Mouse (Mus musculus) spleen, postnatal 14 days (tissue): Measurements from ENCODE around the gene Adam15.

ENCODE experiments used
- DNase-seq, 2 experiments: peaks; one replicate each; pipeline ENCODE4 v3.0.0; 2021 to 2022; ENCODE audit warnings: low spot score in 2 of 2

Adam15 gene

GRCm38 (mm10) chr3:89351271-89351670, 1.5 kb upstream of the Adam15 start:
- no peak for DNase-seq

- DNase-seq, result no peak
Measured at GRCm38 (mm10) chr3:89348911-89349868, 606 bp downstream of the Adam15 start.

- no peak for DNase-seq
Measured at GRCm38 (mm10) chr3:89347916-89348315, 1.9 kb downstream of the Adam15 start.

- DNase-seq, result no peak
Measured at GRCm38 (mm10) chr3:89346815-89347540, 2.8 kb downstream of the Adam15 start.

GRCm38 (mm10) chr3:89343279-89343678, 6.5 kb downstream of the Adam15 start:
- no peak for DNase-seq

DNA sequence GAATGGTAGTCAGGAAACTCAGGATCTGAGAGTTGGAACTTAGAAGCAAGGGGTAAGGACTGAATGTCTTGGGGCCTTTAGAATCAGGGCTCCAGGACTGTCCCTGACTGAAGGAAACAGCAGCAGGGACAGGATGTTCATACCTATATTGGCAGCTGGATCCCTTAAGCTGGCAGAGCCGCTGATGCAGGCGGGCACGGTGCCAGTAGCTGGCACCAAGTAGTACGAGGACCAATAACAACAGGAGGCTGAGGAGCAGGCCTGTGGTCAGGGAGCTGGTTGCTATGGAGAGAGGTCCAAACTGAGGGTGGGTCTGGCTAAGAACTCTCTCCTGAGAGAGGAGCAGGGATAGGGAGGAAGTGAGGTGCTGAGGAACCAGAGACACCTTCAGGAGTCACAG, 8.0 kb downstream of the Adam15 start:
- DNase-seq, result no peak

DNA sequence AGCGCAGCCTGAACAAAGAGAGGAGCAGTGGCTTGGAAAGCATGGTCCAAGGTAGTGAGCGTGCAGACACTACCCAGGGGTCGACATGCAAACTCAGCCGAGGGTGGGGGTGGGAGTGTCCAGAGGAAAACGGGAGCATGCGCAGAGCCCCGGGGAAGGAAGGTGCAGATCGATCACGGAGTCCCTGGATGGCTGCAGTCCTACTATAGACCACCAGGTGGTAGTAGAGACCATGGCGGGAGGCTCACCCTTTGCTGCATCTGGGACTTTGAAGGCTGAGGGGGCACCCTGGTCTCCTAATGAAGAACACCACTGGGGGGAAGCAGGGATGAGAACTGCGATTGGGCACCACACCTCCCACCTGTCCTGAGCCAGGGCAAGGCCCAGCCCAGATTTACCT, 9.3 kb downstream of the Adam15 start:
- DNase-seq, result peak; percentile 43 to 72

- DNase-seq, result peak in 1 of 2 experiments; percentile 60
Measured at GRCm38 (mm10) chr3:89339416-89339815, 10.4 kb downstream of the Adam15 start.

GRCm38 (mm10) chr3:89337721-89338578, 11.8 kb downstream of the Adam15 start, which contains the start of gene Efna4:
Gene Efna4, minus strand, starts transcription at chr3:89338028.
- DNase-seq, result peak in 1 of 2 experiments; percentile 23

DNA sequence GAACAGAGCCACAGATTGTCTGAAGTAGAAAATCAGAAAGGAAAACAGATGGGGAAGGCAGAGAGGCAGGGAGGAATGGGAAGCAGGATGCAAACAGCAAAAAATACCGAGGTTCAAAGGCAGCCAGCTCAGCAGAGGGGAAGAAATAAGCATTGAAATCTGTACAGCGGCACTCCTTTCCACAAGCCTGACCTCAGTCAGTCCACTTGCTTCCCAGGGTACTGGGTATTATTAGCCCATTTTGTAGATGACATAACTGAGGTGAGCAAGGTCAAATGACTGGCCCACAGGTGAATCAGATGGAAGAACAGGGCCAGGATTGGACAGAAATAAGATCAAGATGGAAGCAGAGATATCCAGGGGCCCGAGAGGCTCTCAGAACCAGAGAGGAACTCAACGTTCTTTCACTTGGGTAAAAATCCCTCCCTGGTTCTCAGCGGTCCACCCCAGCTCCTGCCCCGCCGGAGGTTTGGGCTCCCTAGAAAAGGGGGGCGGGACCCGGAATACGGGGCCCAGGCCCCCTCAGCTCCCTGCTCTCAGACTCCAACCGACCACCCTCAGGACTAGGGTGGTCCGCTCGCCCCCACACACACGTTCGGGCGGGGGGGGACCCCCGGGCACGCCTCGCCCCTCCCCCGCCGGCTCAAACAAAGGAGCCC, 12.6 kb downstream of the Adam15 start:
- no peak for DNase-seq

- DNase-seq, result no peak
Measured at GRCm38 (mm10) chr3:89336529-89336928, 13.3 kb downstream of the Adam15 start.

- DNase-seq, result no peak
Measured at GRCm38 (mm10) chr3:89333053-89333452, 16.7 kb downstream of the Adam15 start.

DNA sequence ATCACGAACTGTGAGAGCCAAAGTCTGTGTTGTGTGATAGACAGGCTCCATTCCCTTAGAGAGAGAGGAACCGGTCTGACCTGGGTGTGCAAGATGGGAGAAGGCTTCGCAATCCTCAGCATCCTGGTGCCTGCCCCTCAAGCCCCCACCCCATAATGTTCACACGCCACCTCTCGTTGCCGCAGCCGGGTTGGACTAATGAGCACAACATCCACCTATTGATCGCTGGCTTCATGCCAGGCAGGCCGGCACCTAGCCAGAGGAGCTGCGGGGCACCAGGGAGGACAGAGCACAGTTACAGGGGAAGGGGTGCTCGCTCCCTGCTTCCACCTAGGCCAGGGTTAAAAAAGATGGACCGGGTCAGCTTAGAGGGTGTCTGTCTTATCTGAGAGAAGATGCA, 17.3 kb downstream of the Adam15 start:
- DNase-seq, result no peak

DNA sequence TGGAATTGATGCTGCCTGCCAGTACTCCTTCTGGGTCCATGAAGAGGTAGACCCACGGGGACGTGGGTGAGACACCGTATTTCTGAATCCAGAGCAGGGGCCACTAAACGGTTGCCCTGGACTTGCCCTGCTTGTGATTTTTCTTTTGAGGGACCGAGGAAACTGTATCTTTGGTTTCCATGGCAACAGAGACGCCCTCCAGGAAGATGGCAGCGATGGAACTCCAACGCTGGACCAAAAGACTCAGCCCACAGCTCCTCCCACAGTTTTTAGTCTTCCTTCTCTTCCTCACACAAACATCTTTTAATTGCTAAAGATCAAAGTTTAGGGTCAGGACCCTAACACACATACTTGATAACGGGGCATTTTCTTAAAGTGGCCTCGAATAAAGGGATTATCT, 17.8 kb downstream of the Adam15 start:
- no peak for DNase-seq

DNA sequence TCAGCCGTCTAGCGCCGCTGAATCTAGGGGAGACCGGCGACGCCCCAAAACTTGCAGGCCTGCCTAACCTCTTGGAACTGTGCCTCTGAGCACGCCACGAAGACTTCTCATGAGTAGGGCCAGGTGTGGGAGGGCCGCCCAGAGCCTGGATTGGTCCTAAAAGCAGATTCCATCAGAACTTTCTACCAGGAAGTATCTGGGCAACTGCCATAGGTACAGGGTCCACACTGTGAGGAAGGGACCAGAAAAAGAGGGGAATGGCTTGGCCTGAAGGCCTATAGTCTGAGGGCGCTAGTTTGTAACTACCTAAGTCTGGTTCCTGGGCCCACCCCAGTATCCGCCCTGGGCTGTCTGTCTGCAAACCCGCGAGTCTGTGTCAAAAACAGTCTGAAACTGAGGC, 18.2 kb downstream of the Adam15 start:
- no peak for DNase-seq

DNA sequence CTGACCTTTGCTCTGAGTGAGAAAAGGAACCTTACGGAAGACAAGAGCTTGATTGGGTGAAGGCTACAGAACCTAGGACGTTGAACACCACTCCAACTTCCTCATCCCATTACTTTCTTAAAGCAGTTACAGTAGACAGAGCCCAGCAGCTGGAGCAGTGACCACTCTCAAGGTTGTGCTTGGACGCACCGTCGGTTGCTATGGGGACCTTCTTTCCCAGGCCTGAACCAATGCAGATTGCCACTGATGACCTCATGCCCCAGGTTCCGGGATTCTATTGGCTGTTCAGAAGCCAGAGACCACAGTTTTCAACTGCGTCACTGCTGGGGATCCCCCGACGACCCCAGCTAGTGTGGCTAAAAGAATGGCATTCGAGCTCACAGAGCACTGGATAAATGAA, 18.8 kb downstream of the Adam15 start:
- DNase-seq, result no peak

- no peak for DNase-seq
Measured at GRCm38 (mm10) chr3:89330346-89330745, 19.4 kb downstream of the Adam15 start.

DNA sequence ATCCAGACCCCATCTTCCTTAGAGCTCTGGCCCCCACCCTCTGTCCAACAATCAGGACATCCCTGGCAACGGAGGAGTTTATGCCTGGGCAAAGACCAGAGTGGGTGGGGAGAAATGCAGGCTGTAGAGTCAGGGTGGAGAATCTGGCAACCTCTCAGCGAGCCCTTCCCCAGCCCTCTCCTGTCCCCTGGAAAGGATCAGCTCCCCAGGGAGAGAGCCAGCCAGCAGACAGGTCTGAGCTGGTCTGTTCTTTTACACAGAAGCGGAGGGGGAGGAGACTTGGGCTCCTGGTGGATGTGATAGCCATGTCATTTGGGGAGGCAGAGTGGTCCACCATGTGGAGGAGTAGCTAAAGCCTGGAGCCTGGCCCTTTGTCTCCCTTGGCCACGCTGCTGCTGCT, 21.2 kb downstream of the Adam15 start:
- no peak for DNase-seq

GRCm38 (mm10) chr3:89327371-89327870, 22.4 kb downstream of the Adam15 start:
- DNase-seq, result no peak

DNA sequence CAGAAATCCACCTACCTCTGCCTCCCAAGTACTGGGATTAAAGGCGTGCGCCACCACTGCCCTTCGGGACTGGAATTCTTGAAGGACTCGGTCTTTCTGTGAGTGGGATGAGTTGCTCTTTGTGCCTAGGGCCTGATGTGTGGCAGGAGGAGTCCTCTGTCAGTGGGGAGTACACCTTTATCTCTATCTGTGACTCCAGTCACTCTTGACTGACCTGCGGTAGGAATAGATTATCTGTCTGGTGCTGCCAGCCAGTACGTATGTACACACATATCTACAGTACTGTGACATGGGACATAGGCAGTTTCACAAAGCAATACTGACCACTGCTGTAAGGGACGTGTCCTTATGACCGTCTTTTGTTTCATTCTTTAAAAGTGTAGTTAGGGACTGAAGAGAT, 23.9 kb downstream of the Adam15 start:
- DNase-seq, result no peak
